Comparison of ENCODE assay signal across 8 mouse cellular contexts in the genomic region with DNA sequence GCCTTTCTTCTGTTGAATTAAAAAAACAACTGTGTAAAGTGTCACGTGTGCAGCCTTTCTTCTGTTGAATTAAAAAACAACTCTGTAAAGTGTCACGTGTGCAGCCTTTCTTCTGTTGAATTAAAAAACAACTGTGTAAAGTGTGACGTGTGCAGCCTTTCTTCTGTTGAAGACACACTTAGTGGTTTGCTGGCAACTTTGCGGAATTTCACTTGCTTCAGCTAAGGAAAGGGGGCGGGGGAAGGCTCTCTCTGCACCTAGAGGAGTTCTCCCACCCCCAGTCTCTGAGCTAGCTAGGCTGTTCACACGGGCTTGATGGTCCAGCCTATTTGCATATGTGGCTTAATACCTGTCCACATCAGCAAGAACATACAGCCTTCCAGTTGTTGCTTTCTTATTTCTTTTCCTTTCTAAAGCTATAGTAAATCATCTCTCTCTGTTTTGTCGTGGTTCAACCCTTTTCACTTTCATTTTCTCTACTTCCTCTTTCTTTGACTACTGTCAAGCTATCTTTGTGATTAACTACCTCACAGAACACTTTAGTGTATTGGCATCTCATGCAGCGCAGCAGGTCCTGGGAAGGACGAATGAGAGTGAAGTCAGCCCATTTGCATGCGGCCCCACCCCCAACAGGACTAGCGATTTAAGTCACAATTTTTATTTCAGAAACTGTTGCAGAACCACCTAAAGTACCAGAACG. TPM values are rescaled to one million over a fixed set of nuclear protein-coding genes. Genes with fewer than 3 reads are reported as not detected.
A peak's percentile ranks its signal among the peaks of the same experiment; 100 is the strongest.
DNase-seq lines count a peak whose midpoint lies in the region; ATAC-seq and TF ChIP-seq lines count a peak whose summit lies in the region.

No protein-coding gene starts in this region.

- H3K27me3 ChIP-seq in heart, embryonic 13.5 days (replicated peaks): no peaks in the 10 kb centered on the region
- no peaks in the 10 kb centered on the region for H3K27me3 ChIP-seq in stomach, embryonic 15.5 days (replicated peaks)

- H3K4me1 ChIP-seq in heart, embryonic 13.5 days: peaks cover 3% of the 10 kb centered on the region; the same call in 1 of the 2 replicates
- no peaks in the 10 kb centered on the region for H3K4me1 ChIP-seq in stomach, embryonic 15.5 days

- H3K4me3 ChIP-seq in layer of hippocampus, adult 2 months: peak overlapping the region; percentile 10
- peak overlapping the region; percentile 10; the same call in 1 of the 2 replicates for H3K4me3 ChIP-seq in heart, embryonic 13.5 days
- H3K4me3 ChIP-seq in stomach, embryonic 15.5 days (replicated peaks): no peak overlapping the region

- no peak for TF ChIP-seq CTCF in layer of hippocampus, adult 2 months (conservative IDR thresholded peaks at IDR 0.05)

- no peak overlapping the region for H3K9ac ChIP-seq in heart, embryonic 13.5 days
- H3K9ac ChIP-seq in stomach, embryonic 15.5 days: no peak overlapping the region

- DNase-seq in layer of hippocampus, adult 2 months (ENCODE audit: low spot score in 2 of 2): no peak
- no peak for DNase-seq in layer of hippocampus, postnatal 14 days (ENCODE audit: low spot score in 2 of 2)
- DNase-seq in lung, adult 18-20 months: peak; percentile 31 to 49
- DNase-seq in testis, postnatal 10 days (ENCODE audit: low spot score): no peak
- no peak for DNase-seq in neural tube, embryonic 10.5 days (ENCODE audit: extremely low spot score, low spot score)
- no peak for DNase-seq in cerebellum, postnatal 25 days

- no peak for ATAC-seq in heart, embryonic 13.5 days (ENCODE audit: extremely low read depth, insufficient number of reproducible peaks, low FRiP score, low TSS enrichment)
- no peak for ATAC-seq in stomach, embryonic 15.5 days (ENCODE audit: insufficient read depth, low FRiP score, low read depth)

- H3K27ac ChIP-seq in layer of hippocampus, adult 2 months: no peak overlapping the region
- H3K27ac ChIP-seq in heart, embryonic 13.5 days (replicated peaks): no peak overlapping the region
- H3K27ac ChIP-seq in stomach, embryonic 15.5 days: no peak overlapping the region

- H3K4me2 ChIP-seq in heart, embryonic 13.5 days: peak overlapping the region; percentile 28; the same call in 1 of the 2 replicates
- peak overlapping the region; percentile 29 for H3K4me2 ChIP-seq in stomach, embryonic 15.5 days

- H3K9me3 ChIP-seq in heart, embryonic 13.5 days: no peaks in the 10 kb centered on the region
- no peaks in the 10 kb centered on the region for H3K9me3 ChIP-seq in stomach, embryonic 15.5 days

- WGBS in heart, embryonic 13.5 days: 67% methylated on average over 12 of the region's 12 CpGs
- 51% methylated on average over 12 of the region's 12 CpGs for WGBS in stomach, embryonic 15.5 days

- peaks cover 12% of the 10 kb centered on the region; the same call in 1 of the 2 replicates for H3K36me3 ChIP-seq in heart, embryonic 13.5 days
- 0 out of 2 replicates have a peak, but pooled peaks cover 4% of the 10 kb centered on the region for H3K36me3 ChIP-seq in stomach, embryonic 15.5 days

RNA-seq across cellular contexts. Expression of gene Patj, which starts 41.2 kb away (rescaled TPM):
- 1 to 10 TPM; 6.7 to 8.0 TPM for total RNA-seq in layer of hippocampus, adult 2 months (2021)
- 10 to 100 TPM; 11.9 to 12.5 TPM for total RNA-seq in layer of hippocampus, postnatal 14 days (2021)
- polyA plus RNA-seq in heart, embryonic 13.5 days (2015; fragmentation: Nextera tagmentation; extraction: Ambion mirVana): 6.9 and 8.9 TPM in 2 replicates
- 17.1 and 20.0 TPM in 2 replicates for polyA plus RNA-seq in stomach, embryonic 15.5 days (2015; fragmentation: Nextera tagmentation; extraction: Ambion mirVana)

RNA-seq across cellular contexts. Expression of gene Tm2d1, which starts 53.7 kb away (rescaled TPM):
- 10 to 100 TPM; 39.4 to 40.6 TPM for total RNA-seq in layer of hippocampus, adult 2 months (2021)
- total RNA-seq in layer of hippocampus, postnatal 14 days (2021): 10 to 100 TPM; 44.0 to 44.3 TPM
- polyA plus RNA-seq in heart, embryonic 13.5 days (2015; fragmentation: Nextera tagmentation; extraction: Ambion mirVana): 106 and 111 TPM in 2 replicates
- polyA plus RNA-seq in stomach, embryonic 15.5 days (2015; fragmentation: Nextera tagmentation; extraction: Ambion mirVana): 87.8 and 102 TPM in 2 replicates

Comparison
In these comparisons a context has a peak if more than half of its experiments do, and no peak if none do; other contexts are left out.
1. DNase-seq: peak in lung, adult 18-20 months (2 of 2); none in layer of hippocampus, adult 2 months (0 of 2), layer of hippocampus, postnatal 14 days (0 of 2), testis, postnatal 10 days (single experiment), neural tube, embryonic 10.5 days (single experiment) and cerebellum, postnatal 25 days (0 of 2).